Mouse (Mus musculus): ENCODE results near the gene Sacs.

GRCm38 (mm10) chr14:61259084-61259483 is 120.8 kb downstream of the Sacs start:
- no peak for TF ChIP-seq CTCF (IDR thresholded peaks at IDR 0.05; ENCODE audit: low read depth, low read length)
- no peak for TF ChIP-seq EP300 (IDR thresholded peaks at IDR 0.05; ENCODE audit: insufficient read depth, low read depth, low read length)
- no peak for TF ChIP-seq POLR2A (IDR thresholded peaks at IDR 0.05; ENCODE audit: insufficient read depth, low read length)
